Mouse (Mus musculus): Measurements from ENCODE around the gene Pigv. TPM values are rescaled to one million over a fixed set of nuclear protein-coding genes. Genes with fewer than 3 reads are reported as not detected.

Gene Pigv
- polyA plus RNA-seq, 1 experiment: 9.8 TPM

GRCm38 (mm10) chr4:133669652-133670210 is 2.7 kb downstream of the Pigv start:
- Histone ChIP-seq H3K4me3 (no peak overlapping the region), H3K79me2 (ENCODE audit: control insufficient read depth, insufficient read depth) (no peaks in the 10 kb centered on the region), H3K36me3 (ENCODE audit: control insufficient read depth, insufficient read depth) (no peaks in the 10 kb centered on the region), H3K4me2 (ENCODE audit: low read depth) (no peak overlapping the region), H3K27me3 (ENCODE audit: control insufficient read depth, insufficient read depth, insufficient read length) (no peaks in the 10 kb centered on the region), H3ac (ENCODE audit: control insufficient read depth, insufficient read length) (no peak overlapping the region)
- TF ChIP-seq CEBPB (IDR thresholded peaks at IDR 0.05; ENCODE audit: insufficient read depth, poor library complexity, severe bottlenecking): no peak
- TF ChIP-seq TCF3 (IDR thresholded peaks at IDR 0.05; ENCODE audit: insufficient read length, low read depth): no peak
- TF ChIP-seq MAX (IDR thresholded peaks at IDR 0.05; ENCODE audit: low read depth): no peak
- no peak for TF ChIP-seq USF1 (IDR thresholded peaks at IDR 0.05; ENCODE audit: low read depth)
- TF ChIP-seq MYOD1 (IDR thresholded peaks at IDR 0.05; ENCODE audit: control insufficient read depth in 1 of 3, insufficient read length in 2 of 3, low read depth in 2 of 3): no peak
- no peak for TF ChIP-seq TCF12 (IDR thresholded peaks at IDR 0.05; ENCODE audit: insufficient read depth, poor library complexity, severe bottlenecking)

DNA sequence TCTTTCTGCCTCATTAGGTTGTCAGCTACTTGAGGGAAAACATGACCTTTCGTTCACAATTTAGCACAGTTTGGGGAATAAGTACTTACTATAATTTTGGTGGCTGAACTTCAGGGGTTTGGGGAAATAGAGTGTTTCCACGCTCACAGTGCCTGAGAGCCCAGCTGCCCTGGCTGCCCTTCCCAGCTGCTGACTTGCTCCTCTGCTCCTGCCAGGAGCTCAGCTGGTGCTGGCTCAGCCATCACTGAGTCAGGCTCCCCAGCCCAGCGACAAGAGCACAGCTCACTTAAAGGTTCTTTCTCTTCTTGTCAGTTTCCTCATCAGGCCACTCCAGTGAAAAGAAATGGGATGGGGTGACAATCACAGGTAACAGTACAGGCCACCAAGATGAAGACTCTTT is 3.9 kb downstream of the Pigv start:
- H3ac ChIP-seq (ENCODE audit: control insufficient read depth, insufficient read length): no peak overlapping the region
- no peak overlapping the region for H3K4me2 ChIP-seq (ENCODE audit: low read depth)
- H3K27me3 ChIP-seq (ENCODE audit: control insufficient read depth, insufficient read depth, insufficient read length): no peaks in the 10 kb centered on the region
- H3K79me2 ChIP-seq (ENCODE audit: control insufficient read depth, insufficient read depth): no peaks in the 10 kb centered on the region
- no peak overlapping the region for H3K4me3 ChIP-seq
- H3K36me3 ChIP-seq (ENCODE audit: control insufficient read depth, insufficient read depth): no peaks in the 10 kb centered on the region
- TF ChIP-seq USF1 (IDR thresholded peaks at IDR 0.05; ENCODE audit: low read depth) (no peak), MYOG (IDR thresholded peaks at IDR 0.05; ENCODE audit: control insufficient read depth in 1 of 3, insufficient read depth in 1 of 3, insufficient read length in 2 of 3, low read depth in 2 of 3) (peak; percentile 1 to 48 (median 15))

GRCm38 (mm10) chr4:133666199-133666598 is 6.2 kb downstream of the Pigv start:
- no peak overlapping the region for H3K4me3 ChIP-seq
- no peaks in the 10 kb centered on the region for H3K36me3 ChIP-seq (ENCODE audit: control insufficient read depth, insufficient read depth)
- H3ac ChIP-seq (ENCODE audit: control insufficient read depth, insufficient read length): no peak overlapping the region
- TF ChIP-seq MAX (IDR thresholded peaks at IDR 0.05; ENCODE audit: low read depth) (no peak), MYOD1 (IDR thresholded peaks at IDR 0.05; ENCODE audit: control insufficient read depth in 1 of 3, insufficient read length in 2 of 3, low read depth in 2 of 3) (no peak), TCF12 (IDR thresholded peaks at IDR 0.05; ENCODE audit: insufficient read depth, poor library complexity, severe bottlenecking) (no peak), POLR2A (IDR thresholded peaks at IDR 0.05; ENCODE audit: insufficient read length, low read depth) (no peak), E2F4 (IDR thresholded peaks at IDR 0.05; ENCODE audit: insufficient read depth) (no peak), USF1 (IDR thresholded peaks at IDR 0.05; ENCODE audit: low read depth) (no peak), POLR2AphosphoS2 (IDR thresholded peaks at IDR 0.05; ENCODE audit: insufficient read length, low read depth) (no peak), REST (IDR thresholded peaks at IDR 0.05; ENCODE audit: insufficient read depth, insufficient read length) (no peak), SRF (IDR thresholded peaks at IDR 0.05; ENCODE audit: control insufficient read depth, insufficient read length, low read depth) (no peak), CEBPB (IDR thresholded peaks at IDR 0.05; ENCODE audit: insufficient read depth, poor library complexity, severe bottlenecking) (no peak), TCF3 (IDR thresholded peaks at IDR 0.05; ENCODE audit: insufficient read length, low read depth) (no peak), MYOG (IDR thresholded peaks at IDR 0.05; ENCODE audit: control insufficient read depth in 1 of 3, insufficient read depth in 1 of 3, insufficient read length in 2 of 3, low read depth in 2 of 3) (no peak)
- H3K4me2 ChIP-seq (ENCODE audit: low read depth): no peak overlapping the region
- no peaks in the 10 kb centered on the region for H3K79me2 ChIP-seq (ENCODE audit: control insufficient read depth, insufficient read depth)
- no peaks in the 10 kb centered on the region for H3K27me3 ChIP-seq (ENCODE audit: control insufficient read depth, insufficient read depth, insufficient read length)

GRCm38 (mm10) chr4:133665118-133665517 is 7.3 kb downstream of the Pigv start:
- Histone ChIP-seq H3ac (ENCODE audit: control insufficient read depth, insufficient read length) (no peak overlapping the region), H3K4me3 (no peak overlapping the region), H3K79me2 (ENCODE audit: control insufficient read depth, insufficient read depth) (no peaks in the 10 kb centered on the region), H3K27me3 (ENCODE audit: control insufficient read depth, insufficient read depth, insufficient read length) (no peaks in the 10 kb centered on the region), H3K4me2 (ENCODE audit: low read depth) (no peak overlapping the region), H3K36me3 (ENCODE audit: control insufficient read depth, insufficient read depth) (no peaks in the 10 kb centered on the region)
- no peak for TF ChIP-seq REST (IDR thresholded peaks at IDR 0.05; ENCODE audit: insufficient read depth, insufficient read length)

- Histone ChIP-seq H3K36me3 (ENCODE audit: control insufficient read depth, insufficient read depth) (no peaks in the 10 kb centered on the region), H3ac (ENCODE audit: control insufficient read depth, insufficient read length) (no peak overlapping the region)
- TF ChIP-seq CEBPB (IDR thresholded peaks at IDR 0.05; ENCODE audit: insufficient read depth, poor library complexity, severe bottlenecking) (no peak), POLR2AphosphoS2 (IDR thresholded peaks at IDR 0.05; ENCODE audit: insufficient read length, low read depth) (no peak), MAX (IDR thresholded peaks at IDR 0.05; ENCODE audit: low read depth) (no peak), MYOD1 (IDR thresholded peaks at IDR 0.05; ENCODE audit: control insufficient read depth in 1 of 3, insufficient read length in 2 of 3, low read depth in 2 of 3) (no peak), MYOG (IDR thresholded peaks at IDR 0.05; ENCODE audit: control insufficient read depth in 1 of 3, insufficient read depth in 1 of 3, insufficient read length in 2 of 3, low read depth in 2 of 3) (no peak), TCF12 (IDR thresholded peaks at IDR 0.05; ENCODE audit: insufficient read depth, poor library complexity, severe bottlenecking) (no peak), E2F4 (IDR thresholded peaks at IDR 0.05; ENCODE audit: insufficient read depth) (no peak), SRF (IDR thresholded peaks at IDR 0.05; ENCODE audit: control insufficient read depth, insufficient read length, low read depth) (no peak), TCF3 (IDR thresholded peaks at IDR 0.05; ENCODE audit: insufficient read length, low read depth) (no peak), USF1 (IDR thresholded peaks at IDR 0.05; ENCODE audit: low read depth) (no peak), REST (IDR thresholded peaks at IDR 0.05; ENCODE audit: insufficient read depth, insufficient read length) (no peak), POLR2A (IDR thresholded peaks at IDR 0.05; ENCODE audit: insufficient read length, low read depth) (no peak)
Measured at GRCm38 (mm10) chr4:133662945-133663344, 9.5 kb downstream of the Pigv start.

More at GRCm38 (mm10) chr4:133662945-133663344, 9.5 kb downstream of the Pigv start:
- Histone ChIP-seq H3K27me3 (ENCODE audit: control insufficient read depth, insufficient read depth, insufficient read length) (no peaks in the 10 kb centered on the region), H3K4me2 (ENCODE audit: low read depth) (no peak overlapping the region), H3K79me2 (ENCODE audit: control insufficient read depth, insufficient read depth) (no peaks in the 10 kb centered on the region), H3K4me3 (no peak overlapping the region)
